Mouse (Mus musculus): ENCODE data around the gene Cyp17a1. TPM values are rescaled to one million over a fixed set of nuclear protein-coding genes. Genes with fewer than 3 reads are reported as not detected.

Gene Cyp17a1
- polyA plus RNA-seq, 1 experiment = not detected

- no peak for TF ChIP-seq FLI1 (IDR thresholded peaks at IDR 0.05; ENCODE audit: low read length)
- TF ChIP-seq GATA1 (IDR thresholded peaks at IDR 0.05; ENCODE audit: borderline replicate concordance, low read length) = no peak
- Histone ChIP-seq H3K4me1 (peaks cover 90% of the 10 kb centered on the region), H3K36me3 (replicated peaks; ENCODE audit: low read length) (peaks cover 94% of the 10 kb centered on the region), H3K27me3 (replicated peaks) (no peaks in the 10 kb centered on the region), H3K4me3 (replicated peaks) (no peak overlapping the region), H3K9me3 (no peaks in the 10 kb centered on the region)
Measured at GRCm38 (mm10) chr19:46621236-46622183, 51.5 kb downstream of the Cyp17a1 start.

GRCm38 (mm10) chr19:46620016-46620808, 52.8 kb downstream of the Cyp17a1 start:
- Histone ChIP-seq H3K4me3 (replicated peaks) (no peak overlapping the region), H3K36me3 (replicated peaks; ENCODE audit: low read length) (peaks cover 96% of the 10 kb centered on the region), H3K4me1 (peaks cover 97% of the 10 kb centered on the region), H3K27me3 (replicated peaks) (no peaks in the 10 kb centered on the region), H3K9me3 (no peaks in the 10 kb centered on the region)
- TF ChIP-seq FLI1 (IDR thresholded peaks at IDR 0.05; ENCODE audit: low read length) = no peak
- no peak for TF ChIP-seq GATA1 (IDR thresholded peaks at IDR 0.05; ENCODE audit: borderline replicate concordance, low read length)

DNA sequence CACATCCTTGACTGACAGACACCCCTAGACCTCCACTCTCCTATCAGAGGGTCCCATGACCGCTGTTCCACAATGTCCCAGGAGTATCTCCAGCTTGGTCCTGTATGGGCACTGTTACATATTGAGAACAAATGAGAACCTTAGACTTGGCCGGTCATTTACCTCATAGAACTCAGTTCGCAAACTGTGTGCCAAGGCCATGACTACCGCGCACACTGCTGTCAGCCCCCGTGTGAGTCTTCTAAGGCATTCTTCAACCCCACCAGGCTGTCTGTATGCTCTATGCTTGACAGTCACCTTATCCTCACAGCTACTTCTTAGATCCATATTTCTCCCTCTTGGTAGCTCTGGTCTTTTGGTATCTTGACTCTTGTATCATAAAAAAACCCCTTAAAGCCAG, 53.5 kb downstream of the Cyp17a1 start:
- Histone ChIP-seq H3K4me3 (replicated peaks) (no peak overlapping the region), H3K36me3 (replicated peaks; ENCODE audit: low read length) (peaks cover 96% of the 10 kb centered on the region), H3K4me1 (peaks cover 93% of the 10 kb centered on the region), H3K27me3 (replicated peaks) (no peaks in the 10 kb centered on the region), H3K9me3 (no peaks in the 10 kb centered on the region)
- no peak for TF ChIP-seq FLI1 (IDR thresholded peaks at IDR 0.05; ENCODE audit: low read length)
- no peak for TF ChIP-seq GATA1 (IDR thresholded peaks at IDR 0.05; ENCODE audit: borderline replicate concordance, low read length)

DNA sequence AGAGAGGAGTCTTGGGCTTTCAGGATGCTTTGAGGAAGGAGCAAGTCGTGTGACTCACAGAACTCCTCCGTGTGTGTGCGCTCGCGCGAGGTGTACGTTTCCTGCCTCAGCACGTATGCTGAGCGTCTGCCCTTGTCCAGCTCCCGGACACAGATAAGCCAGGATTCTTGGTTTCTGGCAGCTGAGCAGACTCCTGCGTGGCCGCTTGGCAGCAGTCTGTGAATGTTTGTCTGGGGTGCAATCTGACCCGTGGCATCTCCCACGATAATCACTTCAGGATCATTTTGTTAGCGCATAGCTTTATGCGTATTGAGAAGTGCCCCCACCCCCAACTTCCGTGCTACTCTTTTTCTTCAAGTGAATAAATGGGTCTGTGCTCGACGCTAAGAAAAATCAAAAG, 54.0 kb downstream of the Cyp17a1 start:
- Histone ChIP-seq H3K36me3 (replicated peaks; ENCODE audit: low read length) (peaks cover 96% of the 10 kb centered on the region), H3K4me1 (peaks cover 93% of the 10 kb centered on the region), H3K9me3 (no peaks in the 10 kb centered on the region), H3K4me3 (replicated peaks) (no peak overlapping the region), H3K27me3 (replicated peaks) (no peaks in the 10 kb centered on the region)
- TF ChIP-seq FLI1 (IDR thresholded peaks at IDR 0.05; ENCODE audit: low read length) (no peak), GATA1 (IDR thresholded peaks at IDR 0.05; ENCODE audit: borderline replicate concordance, low read length) (no peak)

GRCm38 (mm10) chr19:46618322-46618721, 54.6 kb downstream of the Cyp17a1 start:
- Histone ChIP-seq H3K36me3 (replicated peaks; ENCODE audit: low read length) (peaks cover 96% of the 10 kb centered on the region), H3K4me1 (peaks cover 95% of the 10 kb centered on the region), H3K4me3 (replicated peaks) (no peak overlapping the region), H3K9me3 (no peaks in the 10 kb centered on the region), H3K27me3 (replicated peaks) (no peaks in the 10 kb centered on the region)
- TF ChIP-seq FLI1 (IDR thresholded peaks at IDR 0.05; ENCODE audit: low read length) (no peak), GATA1 (IDR thresholded peaks at IDR 0.05; ENCODE audit: borderline replicate concordance, low read length) (no peak)

- H3K4me3 ChIP-seq (replicated peaks) = no peak overlapping the region
- H3K27me3 ChIP-seq (replicated peaks) = no peaks in the 10 kb centered on the region
- no peak for TF ChIP-seq FLI1 (IDR thresholded peaks at IDR 0.05; ENCODE audit: low read length)
- no peak for TF ChIP-seq GATA1 (IDR thresholded peaks at IDR 0.05; ENCODE audit: borderline replicate concordance, low read length)
- peaks cover 99% of the 10 kb centered on the region for H3K36me3 ChIP-seq (replicated peaks; ENCODE audit: low read length)
- H3K9me3 ChIP-seq = no peaks in the 10 kb centered on the region
- H3K4me1 ChIP-seq = peaks cover 95% of the 10 kb centered on the region
Measured at GRCm38 (mm10) chr19:46617361-46617760, 55.6 kb downstream of the Cyp17a1 start.

Other genes with a start within 250 kb of the Cyp17a1 start
- gene Trim8, start 171.5 kb downstream of the Cyp17a1 start, polyA plus RNA-seq (2012; ENCODE audit: insufficient read depth, low replicate concordance) = 207 and 435 TPM in 2 replicates
- 5.8 and 22.9 TPM in 2 replicates for gene Arl3, start 100.0 kb downstream of the Cyp17a1 start, polyA plus RNA-seq (2012; ENCODE audit: insufficient read depth, low replicate concordance)
- gene Sfxn2, start 99.8 kb downstream of the Cyp17a1 start, polyA plus RNA-seq (2012; ENCODE audit: insufficient read depth, low replicate concordance) = 0.38 TPM in 1 of 2 replicates, not detected in the other
- 43.5 and 51.0 TPM in 2 replicates for gene Wbp1l, start 74.1 kb downstream of the Cyp17a1 start, polyA plus RNA-seq (2012; ENCODE audit: insufficient read depth, low replicate concordance)
- gene Borcs7, start 16.7 kb upstream of the Cyp17a1 start, polyA plus RNA-seq (2012; ENCODE audit: insufficient read depth, low replicate concordance) = 0.97 TPM in 1 of 2 replicates, not detected in the other
- 1.4 TPM in 1 of 2 replicates, not detected in the other for gene As3mt, start 34.3 kb upstream of the Cyp17a1 start, polyA plus RNA-seq (2012; ENCODE audit: insufficient read depth, low replicate concordance)
- 2.6 TPM in 1 of 2 replicates, not detected in the other for gene Cnnm2, start 88.4 kb upstream of the Cyp17a1 start, polyA plus RNA-seq (2012; ENCODE audit: insufficient read depth, low replicate concordance)